Mouse (Mus musculus) small intestine, adult 2 months (tissue): ENCODE data around the gene Gm8994. TPM values are rescaled to one million over a fixed set of nuclear protein-coding genes. Genes with fewer than 3 reads are reported as not detected.

Experiments
- H3K27ac ChIP-seq: fragments of 200-500 bp; 2 replicates; pipeline ENCODE4 v1.5.1; 2012; ENCODE audit warnings: low read depth, low read length, control low read depth, inconsistent platforms; ENCODE audit not compliant: insufficient read depth
- H3K27me3 ChIP-seq: fragments of 200-500 bp; 2 replicates; pipeline ENCODE4 v1.6.1; 2012; ENCODE audit warnings: mild to moderate bottlenecking, moderate library complexity, low read length, inconsistent platforms; ENCODE audit not compliant: control insufficient read depth, insufficient read depth
- H3K36me3 ChIP-seq: fragments of 200-500 bp; 2 replicates; pipeline ENCODE4 v1.6.1; 2012; ENCODE audit warnings: mild to moderate bottlenecking, low read length, control low read depth, inconsistent platforms; ENCODE audit not compliant: control insufficient read depth, insufficient read depth
- H3K4me1 ChIP-seq: fragments of 200-500 bp; 2 replicates; pipeline ENCODE4 v1.6.1; 2012; ENCODE audit warnings: low read length, inconsistent platforms, mixed read lengths; ENCODE audit not compliant: control insufficient read depth, insufficient read depth, insufficient read length
- H3K4me3 ChIP-seq: fragments of 200-500 bp; 2 replicates; pipeline ENCODE4 v1.5.1; 2012; ENCODE audit warnings: low read depth, mild to moderate bottlenecking, control low read depth, inconsistent platforms, low read length, moderate library complexity
- CTCF ChIP-seq: fragments of 200-500 bp; IDR thresholded peaks from 2 replicates; pipeline ENCODE4 v1.5.1; 2012; ENCODE audit warnings: low read depth, mild to moderate bottlenecking, control low read depth, inconsistent platforms, low read length, moderate library complexity, mixed read lengths; ENCODE audit not compliant: insufficient replicate concordance, insufficient read length; ENCODE audit errors: extremely low read depth
- POLR2A ChIP-seq: fragments of 200-500 bp; IDR thresholded peaks from 2 replicates; pipeline ENCODE4 v1.6.1; 2012; ENCODE audit warnings: low read depth, mild to moderate bottlenecking, control low read depth, inconsistent platforms, low read length, moderate library complexity
- WGBS: fragments of 180-500 bp; shearing (Covaris S2); methylation state at CpG from one replicate; pipeline ENCODE4 v1.1.7; 2018; 5-methylcytosine and 5-hydroxymethylcytosine counted together
- polyA plus RNA-seq: library from polyadenylated mRNA; depleted of rRNA; stranded (reverse); fragments of >200 nt; gene quantifications from 2 replicates; pipeline ENCODE4 v1.2.3, GENCODE M21; 2012; rRNA removed

Gene Gm8994
- polyA plus RNA-seq, 1 experiment: not detected

GRCm38 (mm10) chr6:136363313-136363712 lies 36.0 kb downstream of the Gm8994 start:
- Histone ChIP-seq H3K27ac (no peak overlapping the region), H3K4me3 (no peak overlapping the region), H3K36me3 (no peaks in the 10 kb centered on the region), H3K27me3 (no peaks in the 10 kb centered on the region), H3K4me1 (no peaks in the 10 kb centered on the region)
- WGBS: 82% methylated on average over 8 of the region's 8 CpGs
- TF ChIP-seq POLR2A (no peak), CTCF (no peak)

GRCm38 (mm10) chr6:136364008-136364407 lies 36.7 kb downstream of the Gm8994 start:
- 76% methylated on average over 4 of the region's 4 CpGs for WGBS
- TF ChIP-seq POLR2A (no peak), CTCF (no peak)
- Histone ChIP-seq H3K36me3 (no peaks in the 10 kb centered on the region), H3K4me3 (no peak overlapping the region), H3K27me3 (no peaks in the 10 kb centered on the region), H3K27ac (no peak overlapping the region), H3K4me1 (no peaks in the 10 kb centered on the region)

DNA sequence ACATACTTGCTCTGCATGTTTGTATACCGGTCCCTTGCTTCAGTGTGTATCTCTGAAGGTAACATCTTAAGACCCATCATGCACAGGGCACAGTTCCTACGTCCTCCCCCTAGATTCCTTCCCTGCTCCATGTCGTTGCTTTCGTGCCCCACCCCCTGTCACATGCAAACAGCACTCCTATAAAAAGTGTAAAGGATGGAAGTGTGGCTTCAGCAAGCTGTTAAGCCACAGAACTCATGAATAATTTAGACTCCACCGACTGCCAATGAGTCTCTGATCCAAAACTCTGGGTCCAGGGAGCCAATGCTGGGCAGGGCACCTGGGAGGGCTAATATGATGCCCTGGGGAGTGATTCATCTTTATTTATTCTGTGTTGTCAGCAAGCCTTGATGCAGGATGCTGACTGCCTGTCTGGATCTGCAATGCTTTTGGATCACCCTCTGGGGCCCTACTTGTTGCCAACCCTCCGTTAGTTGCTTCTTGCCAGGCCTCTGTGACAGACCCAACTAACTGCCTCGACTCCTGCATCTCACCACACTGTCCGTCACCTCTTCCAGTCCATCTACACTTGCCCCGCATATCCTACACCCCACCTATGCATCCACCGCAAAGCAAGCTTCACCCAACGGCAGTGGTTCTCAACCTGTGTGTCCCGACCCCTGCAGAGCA lies 37.2 kb downstream of the Gm8994 start:
- H3K4me3 ChIP-seq: no peak overlapping the region
- no peak overlapping the region for H3K27ac ChIP-seq
- H3K4me1 ChIP-seq: no peaks in the 10 kb centered on the region
- TF ChIP-seq POLR2A: no peak
- TF ChIP-seq CTCF: no peak
- H3K27me3 ChIP-seq: no peaks in the 10 kb centered on the region
- no peaks in the 10 kb centered on the region for H3K36me3 ChIP-seq
- 72% methylated on average over 12 of the region's 12 CpGs for WGBS

DNA sequence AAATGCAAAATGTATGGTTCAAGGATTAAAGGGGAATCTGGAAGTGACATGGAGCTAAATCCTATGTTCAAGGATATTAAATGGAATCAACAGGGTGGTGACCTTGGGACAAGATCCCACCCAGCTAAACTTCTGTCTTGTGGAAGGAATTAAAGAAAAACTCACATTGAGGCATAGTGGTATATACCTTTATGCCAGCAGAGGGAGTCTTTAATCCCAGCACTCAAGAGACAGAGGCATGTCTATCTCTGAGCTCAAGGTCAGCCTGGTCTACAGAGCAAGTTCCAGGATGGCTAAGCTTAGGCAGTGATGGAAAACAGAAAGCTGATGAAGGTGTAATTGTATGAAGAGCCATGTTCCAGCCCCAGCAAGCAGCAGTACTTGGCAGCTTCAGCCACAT lies 48.8 kb downstream of the Gm8994 start:
- Histone ChIP-seq H3K4me1 (no peaks in the 10 kb centered on the region), H3K36me3 (no peaks in the 10 kb centered on the region), H3K4me3 (no peak overlapping the region), H3K27ac (no peak overlapping the region), H3K27me3 (no peaks in the 10 kb centered on the region)
- no peak for TF ChIP-seq CTCF
- no peak for TF ChIP-seq POLR2A

Other genes starting within 250 kb of the Gm8994 start
- gene Grin2b, start 154.0 kb upstream of the Gm8994 start, polyA plus RNA-seq: 0.03 TPM in 1 of 2 replicates, not detected in the other
- not detected in 2 replicates for gene E330021D16Rik, start 88.0 kb downstream of the Gm8994 start, polyA plus RNA-seq
- gene Atf7ip, start 178.6 kb downstream of the Gm8994 start, polyA plus RNA-seq: 9.4 and 19.0 TPM in 2 replicates